Mouse (Mus musculus): ENCODE measurements around the gene Hnrnpl.

DNA sequence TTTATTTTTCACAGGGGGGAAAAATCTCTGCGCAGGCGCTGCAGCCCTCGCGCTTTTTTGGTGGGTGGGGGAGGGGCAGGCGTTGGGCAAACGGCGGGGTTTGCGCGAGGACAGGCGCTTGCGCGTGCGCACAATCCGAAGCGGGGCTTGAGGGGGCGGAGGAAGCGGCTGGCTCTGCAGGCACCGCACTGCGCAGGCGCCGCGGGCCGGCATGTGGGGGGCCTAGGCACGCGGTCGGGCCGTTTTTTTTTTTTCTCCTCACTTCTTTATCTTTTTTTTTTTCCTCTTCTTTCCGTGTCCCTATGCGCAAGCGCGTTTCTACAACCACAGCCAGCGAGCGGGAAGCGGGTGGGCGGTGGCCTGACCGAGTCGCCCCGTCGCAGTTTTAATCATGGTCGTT, 2.9 kb downstream of the Hnrnpl start:
- TF ChIP-seq CTCF (IDR thresholded peaks at IDR 0.05; ENCODE audit: borderline replicate concordance, extremely low read depth, insufficient read depth, insufficient read length) (no peak), POLR2A (IDR thresholded peaks at IDR 0.05; ENCODE audit: borderline replicate concordance, extremely low read depth, insufficient read depth, insufficient read length, poor library complexity, severe bottlenecking) (no peak)
